Mouse (Mus musculus) embryonic facial prominence, embryonic 12.5 days (tissue): ENCODE measurements around the gene Hgfac. TPM values are rescaled to one million over a fixed set of nuclear protein-coding genes. Genes with fewer than 3 reads are reported as not detected.
A peak's percentile ranks its signal among the peaks of the same experiment; 100 is the strongest.

Source experiments
- ATAC-seq: fragments of 200-750 bp; cut with Nextera tagmentation; 2 replicates; pipeline ENCODE4 v1.8.0; 2017; ENCODE audit not compliant: insufficient number of reproducible peaks, insufficient read depth, low FRiP score, low TSS enrichment
- H3K27ac ChIP-seq: fragments of 300-500 bp; sonication (generic); 2 replicates; pipeline ENCODE4 v1.5.1; 2016; ENCODE audit warnings: mild to moderate bottlenecking
- H3K27me3 ChIP-seq: fragments of 300-500 bp; sonication (generic); 2 replicates; pipeline ENCODE4 v1.6.1; 2016; ENCODE audit warnings: mild to moderate bottlenecking, moderate library complexity
- H3K36me3 ChIP-seq: fragments of 300-500 bp; sonication (generic); 2 replicates; pipeline ENCODE4 v1.6.1; 2016; ENCODE audit warnings: mild to moderate bottlenecking
- H3K4me1 ChIP-seq: fragments of 300-500 bp; sonication (generic); 2 replicates; pipeline ENCODE4 v1.6.1; 2016
- H3K4me2 ChIP-seq: fragments of 300-500 bp; sonication (generic); replicated peaks from 2 replicates; pipeline ENCODE4 v1.6.1; 2016; ENCODE audit warnings: mild to moderate bottlenecking, moderate library complexity
- H3K4me3 ChIP-seq: fragments of 300-500 bp; sonication (generic); 2 replicates; pipeline ENCODE4 v1.5.1; 2016; ENCODE audit warnings: mild to moderate bottlenecking
- H3K9ac ChIP-seq: fragments of 300-500 bp; sonication (generic); 2 replicates; pipeline ENCODE4 v1.6.1; 2016; ENCODE audit warnings: mild to moderate bottlenecking, moderate library complexity
- H3K9me3 ChIP-seq: fragments of 300-500 bp; sonication (generic); 2 replicates; pipeline ENCODE4 v1.6.1; 2016; ENCODE audit warnings: mild to moderate bottlenecking, moderate library complexity
- WGBS: fragments of 180-500 bp; shearing (Covaris S2); methylation state at CpG from one replicate; pipeline ENCODE4 v1.1.7; 2016; 5-methylcytosine and 5-hydroxymethylcytosine counted together
- polyA plus RNA-seq: library from polyadenylated mRNA; unstranded; fragments of >200 nt; fragmentation: Nextera tagmentation; extraction: Ambion mirVana; gene quantifications from 2 replicates; pipeline ENCODE4 v1.2.1, GENCODE M21; 2016

Gene Hgfac
- polyA plus RNA-seq, 1 experiment from 2014 or later = 0.67 TPM

GRCm38 (mm10) chr5:35014036-35014435, 27.3 kb upstream of the Hgfac start:
- Histone ChIP-seq H3K9me3 (no peaks in the 10 kb centered on the region), H3K27me3 (no peaks in the 10 kb centered on the region), H3K27ac (no peak overlapping the region), H3K4me2 (no peak overlapping the region), H3K4me3 (no peak overlapping the region), H3K9ac (no peak overlapping the region), H3K4me1 (no peaks in the 10 kb centered on the region), H3K36me3 (peaks cover 20% of the 10 kb centered on the region; the same call in 1 of the 2 replicates)
- ATAC-seq = no peak; the same call in 1 of the 2 replicates
- 79% methylated on average over 6 of the region's 6 CpGs for WGBS

DNA sequence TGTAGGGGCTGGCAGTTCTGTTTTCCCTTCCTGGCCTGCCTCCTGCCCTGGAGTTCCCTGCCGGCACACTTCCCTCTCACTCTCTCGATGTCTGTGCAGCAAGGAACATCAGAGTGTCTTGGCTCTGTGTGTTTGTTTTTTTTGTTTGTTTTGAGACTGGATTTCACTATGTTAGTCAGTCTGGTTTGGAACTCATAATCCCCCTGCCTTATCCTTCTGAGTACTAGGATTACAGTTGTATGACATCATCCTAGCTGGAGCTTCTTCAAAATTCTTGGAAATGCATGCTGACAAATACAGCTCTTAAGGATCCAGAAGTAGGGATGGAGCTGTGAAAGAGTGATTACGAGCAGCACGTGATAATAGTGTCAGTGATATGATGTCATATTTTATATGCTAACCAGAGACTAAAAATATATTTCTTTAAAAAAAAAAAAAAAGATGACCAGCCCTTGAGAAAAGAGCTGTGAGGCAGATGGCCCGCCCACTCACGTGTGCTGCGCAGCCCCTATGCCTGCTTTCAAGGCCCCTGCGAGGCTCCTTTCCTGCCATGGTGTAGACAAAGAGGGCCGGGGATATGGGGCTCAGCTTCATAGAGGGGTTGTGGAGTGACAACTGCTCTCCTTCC, 21.5 kb upstream of the Hgfac start:
- no peak overlapping the region for H3K4me2 ChIP-seq
- H3K27me3 ChIP-seq = no peaks in the 10 kb centered on the region
- no peaks in the 10 kb centered on the region for H3K9me3 ChIP-seq
- no peak overlapping the region for H3K9ac ChIP-seq
- WGBS = 75% methylated on average over 9 of the region's 9 CpGs
- peaks cover 40% of the 10 kb centered on the region for H3K36me3 ChIP-seq
- H3K4me1 ChIP-seq = no peaks in the 10 kb centered on the region
- H3K27ac ChIP-seq = no peak overlapping the region
- no peak overlapping the region for H3K4me3 ChIP-seq
- no peak for ATAC-seq

GRCm38 (mm10) chr5:35020410-35021241, 20.7 kb upstream of the Hgfac start:
- H3K9ac ChIP-seq = no peak overlapping the region
- no peaks in the 10 kb centered on the region for H3K27me3 ChIP-seq
- 74% methylated on average over 9 of the region's 9 CpGs for WGBS
- H3K36me3 ChIP-seq = peaks cover 42% of the 10 kb centered on the region
- H3K4me1 ChIP-seq = no peaks in the 10 kb centered on the region
- H3K4me2 ChIP-seq = no peak overlapping the region
- H3K27ac ChIP-seq = no peak overlapping the region
- no peaks in the 10 kb centered on the region for H3K9me3 ChIP-seq
- no peak for ATAC-seq
- H3K4me3 ChIP-seq = no peak overlapping the region

DNA sequence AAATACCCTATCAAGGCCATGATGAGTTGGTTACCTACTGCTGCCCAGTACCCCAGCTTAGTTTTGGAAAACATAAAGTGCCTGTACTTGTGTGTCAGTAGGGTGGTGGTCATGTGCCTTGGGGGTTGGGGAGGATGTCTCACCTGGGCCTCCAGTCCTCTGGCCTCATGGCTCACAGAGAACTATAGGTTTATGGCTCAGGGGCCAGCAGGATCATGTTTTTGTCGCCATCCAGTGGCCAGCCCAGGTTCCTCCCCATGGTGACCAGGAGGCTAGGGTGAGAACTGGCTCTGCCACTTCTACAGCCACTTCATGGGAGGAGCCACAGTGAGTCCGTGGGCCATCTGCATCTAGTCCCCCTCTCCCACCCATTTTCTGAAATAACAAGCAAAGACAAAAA, 16.3 kb upstream of the Hgfac start:
- no peak overlapping the region for H3K4me3 ChIP-seq
- no peaks in the 10 kb centered on the region for H3K4me1 ChIP-seq
- 19% methylated on average over 2 of the region's 2 CpGs for WGBS
- ATAC-seq = peak; percentile 59; the same call in 1 of the 2 replicates
- no peak overlapping the region for H3K27ac ChIP-seq
- no peaks in the 10 kb centered on the region for H3K27me3 ChIP-seq
- H3K9ac ChIP-seq = no peak overlapping the region
- no peak overlapping the region for H3K4me2 ChIP-seq
- H3K36me3 ChIP-seq = peaks cover 76% of the 10 kb centered on the region
- H3K9me3 ChIP-seq = no peaks in the 10 kb centered on the region

DNA sequence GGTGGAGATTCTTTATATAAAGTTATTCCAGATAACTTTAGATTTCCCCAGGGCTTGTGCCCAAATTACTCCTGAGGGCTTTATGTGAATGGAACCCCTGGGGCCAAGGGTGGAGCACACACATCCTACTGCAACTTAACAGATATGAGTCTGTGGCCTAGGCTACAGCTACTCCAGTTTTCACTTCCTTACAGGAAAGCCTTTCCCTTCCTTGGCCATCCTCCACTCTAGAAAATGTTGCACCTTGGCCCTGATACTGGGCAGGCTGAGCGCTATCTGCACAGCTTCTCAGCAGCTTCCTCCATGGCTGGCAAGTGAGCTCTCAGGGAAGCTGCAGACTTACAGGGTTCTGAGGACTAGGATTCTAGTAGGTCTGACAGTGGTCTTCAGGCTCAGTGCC, 12.0 kb upstream of the Hgfac start:
- no peak overlapping the region for H3K27ac ChIP-seq
- H3K4me1 ChIP-seq = no peaks in the 10 kb centered on the region
- no peak overlapping the region for H3K4me2 ChIP-seq
- no peak overlapping the region for H3K4me3 ChIP-seq
- H3K9ac ChIP-seq = no peak overlapping the region
- H3K27me3 ChIP-seq = no peaks in the 10 kb centered on the region
- peaks cover 77% of the 10 kb centered on the region for H3K36me3 ChIP-seq
- ATAC-seq = no peak
- 100% methylated on average over 1 of the region's 1 CpGs for WGBS
- H3K9me3 ChIP-seq = no peaks in the 10 kb centered on the region

- H3K9me3 ChIP-seq = no peaks in the 10 kb centered on the region
- H3K4me1 ChIP-seq = no peaks in the 10 kb centered on the region
- WGBS = 90% methylated on average over 5 of the region's 5 CpGs
- no peaks in the 10 kb centered on the region for H3K27me3 ChIP-seq
- H3K4me3 ChIP-seq = no peak overlapping the region
- H3K36me3 ChIP-seq = peaks cover 80% of the 10 kb centered on the region
- ATAC-seq = no peak
- no peak overlapping the region for H3K27ac ChIP-seq
- H3K4me2 ChIP-seq = no peak overlapping the region
- H3K9ac ChIP-seq = no peak overlapping the region
Observed at GRCm38 (mm10) chr5:35029755-35030154, 11.6 kb upstream of the Hgfac start.

GRCm38 (mm10) chr5:35033068-35033467, 8.2 kb upstream of the Hgfac start:
- 83% methylated on average over 5 of the region's 5 CpGs for WGBS
- H3K9ac ChIP-seq = no peak overlapping the region
- H3K4me3 ChIP-seq = no peak overlapping the region
- H3K27ac ChIP-seq = no peak overlapping the region
- H3K36me3 ChIP-seq = peaks cover 60% of the 10 kb centered on the region
- no peaks in the 10 kb centered on the region for H3K4me1 ChIP-seq
- no peaks in the 10 kb centered on the region for H3K27me3 ChIP-seq
- no peaks in the 10 kb centered on the region for H3K9me3 ChIP-seq
- no peak for ATAC-seq
- H3K4me2 ChIP-seq = no peak overlapping the region

DNA sequence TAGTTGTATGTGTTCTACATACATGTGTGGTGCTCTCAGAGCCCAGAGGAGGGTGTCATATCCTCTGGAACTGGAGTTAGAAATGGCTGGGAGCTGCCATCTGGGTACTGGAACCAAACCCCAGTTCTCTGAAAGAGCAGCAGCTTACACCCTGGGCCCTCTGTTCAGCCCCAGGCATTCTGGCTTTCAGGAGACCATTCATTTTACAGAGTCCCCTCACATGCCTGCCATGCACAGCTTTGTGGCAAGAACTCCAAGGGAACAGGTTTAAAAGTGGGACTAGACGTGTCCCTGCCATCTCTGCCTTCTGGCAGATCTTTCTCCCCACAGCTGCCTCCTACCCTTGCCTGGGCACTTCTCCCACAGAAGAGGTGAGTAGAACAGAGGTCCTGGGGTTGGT, 7.7 kb upstream of the Hgfac start:
- Histone ChIP-seq H3K4me2 (no peak overlapping the region), H3K27ac (no peak overlapping the region), H3K4me1 (no peaks in the 10 kb centered on the region), H3K9me3 (no peaks in the 10 kb centered on the region), H3K27me3 (no peaks in the 10 kb centered on the region), H3K4me3 (no peak overlapping the region), H3K9ac (no peak overlapping the region), H3K36me3 (peaks cover 55% of the 10 kb centered on the region)
- no peak for ATAC-seq
- WGBS = 79% methylated on average over 1 of the region's 1 CpGs

GRCm38 (mm10) chr5:35035141-35035540, 6.2 kb upstream of the Hgfac start:
- H3K9me3 ChIP-seq = no peaks in the 10 kb centered on the region
- no peak overlapping the region for H3K27ac ChIP-seq
- no peaks in the 10 kb centered on the region for H3K27me3 ChIP-seq
- H3K36me3 ChIP-seq = peaks cover 43% of the 10 kb centered on the region
- no peak overlapping the region for H3K4me3 ChIP-seq
- WGBS = 85% methylated on average over 5 of the region's 5 CpGs
- H3K9ac ChIP-seq = no peak overlapping the region
- H3K4me2 ChIP-seq = no peak overlapping the region
- no peaks in the 10 kb centered on the region for H3K4me1 ChIP-seq
- no peak for ATAC-seq

DNA sequence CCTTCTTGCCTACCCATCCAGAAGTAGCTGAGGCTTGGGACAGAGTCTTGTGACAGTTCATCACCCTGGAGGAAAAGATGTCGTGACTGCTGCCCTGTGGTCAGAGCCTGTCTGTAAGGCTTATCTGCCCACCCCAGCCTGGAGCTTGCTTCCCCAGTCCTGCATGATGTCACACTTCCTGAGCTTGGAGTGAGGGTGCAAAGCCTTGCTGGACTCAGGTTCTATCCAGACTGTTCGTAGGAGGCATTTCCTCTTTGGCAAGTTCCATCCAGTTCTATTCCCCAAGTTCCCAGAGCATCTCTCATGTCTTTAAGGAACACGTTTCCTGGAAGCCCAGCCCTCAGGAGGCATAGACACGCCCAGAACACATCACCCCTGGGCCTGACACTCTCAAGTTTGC, 5.5 kb upstream of the Hgfac start:
- H3K4me3 ChIP-seq = no peak overlapping the region
- no peaks in the 10 kb centered on the region for H3K9me3 ChIP-seq
- H3K9ac ChIP-seq = no peak overlapping the region
- H3K36me3 ChIP-seq = peaks cover 43% of the 10 kb centered on the region
- H3K4me1 ChIP-seq = no peaks in the 10 kb centered on the region
- 75% methylated on average over 4 of the region's 4 CpGs for WGBS
- no peak for ATAC-seq
- no peak overlapping the region for H3K27ac ChIP-seq
- no peak overlapping the region for H3K4me2 ChIP-seq
- H3K27me3 ChIP-seq = no peaks in the 10 kb centered on the region

DNA sequence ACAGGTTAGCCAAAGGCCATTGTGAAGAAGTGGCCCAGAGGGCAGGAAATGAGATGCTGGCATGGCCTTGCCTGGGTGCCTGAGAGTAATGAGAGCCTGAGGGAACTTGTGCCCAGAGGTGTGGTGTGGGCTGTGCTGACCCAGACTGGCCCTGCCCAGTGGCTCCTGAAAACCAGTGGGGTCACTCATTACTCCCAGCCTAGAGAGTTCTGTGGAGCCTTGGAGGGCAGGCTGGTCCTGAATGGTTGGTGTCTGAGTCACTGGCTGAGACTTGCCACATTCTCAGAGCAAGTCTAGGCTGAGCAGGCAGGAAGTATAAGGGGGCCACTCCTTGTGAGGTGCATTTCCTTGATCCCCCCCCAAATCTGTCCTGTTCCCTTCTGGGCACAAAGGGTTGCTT, 3.9 kb upstream of the Hgfac start:
- no peak overlapping the region for H3K4me2 ChIP-seq
- H3K9ac ChIP-seq = no peak overlapping the region
- H3K9me3 ChIP-seq = no peaks in the 10 kb centered on the region
- no peaks in the 10 kb centered on the region for H3K27me3 ChIP-seq
- H3K27ac ChIP-seq = no peak overlapping the region
- H3K4me3 ChIP-seq = no peak overlapping the region
- peaks cover 29% of the 10 kb centered on the region for H3K36me3 ChIP-seq
- ATAC-seq = no peak
- H3K4me1 ChIP-seq = no peaks in the 10 kb centered on the region

GRCm38 (mm10) chr5:35042431-35043109, 1.3 kb downstream of the Hgfac start:
- H3K36me3 ChIP-seq = no peaks in the 10 kb centered on the region
- H3K4me3 ChIP-seq = no peak overlapping the region
- H3K4me1 ChIP-seq = no peaks in the 10 kb centered on the region
- H3K27ac ChIP-seq = no peak overlapping the region
- H3K9ac ChIP-seq = no peak overlapping the region
- H3K4me2 ChIP-seq = no peak overlapping the region
- WGBS = 74% methylated on average over 10 of the region's 10 CpGs
- no peaks in the 10 kb centered on the region for H3K9me3 ChIP-seq
- ATAC-seq = no peak
- no peaks in the 10 kb centered on the region for H3K27me3 ChIP-seq
